Mouse (Mus musculus) lung, postnatal 0 days (tissue): ENCODE data around the gene 1700015G11Rik. TPM values are rescaled to one million over a fixed set of nuclear protein-coding genes. Genes with fewer than 3 reads are reported as not detected.

Experiments
- ATAC-seq: fragments of 200-750 bp; cut with Nextera tagmentation; 2 replicates; pipeline ENCODE4 v1.8.0; 2017; ENCODE audit warnings: moderate library complexity
- DNase-seq: peaks from one replicate; pipeline ENCODE4 v3.0.0-alpha.2; 2016; ENCODE audit warnings: low spot score
- H3K27ac ChIP-seq: fragments of 300-500 bp; sonication (generic); 2 replicates; pipeline ENCODE4 v1.5.1; 2014; ENCODE audit warnings: antibody characterized with exemption, mild to moderate bottlenecking, low read length, mixed read lengths
- H3K27me3 ChIP-seq: fragments of 300-500 bp; sonication (generic); replicated peaks from 2 replicates; pipeline ENCODE4 v1.6.1; 2014; ENCODE audit warnings: low read length, mixed read lengths; ENCODE audit not compliant: insufficient read depth
- H3K36me3 ChIP-seq: fragments of 300-500 bp; sonication (generic); 2 replicates; pipeline ENCODE4 v1.6.1; 2014; ENCODE audit warnings: low read length, mixed read lengths; ENCODE audit not compliant: insufficient read depth
- H3K4me1 ChIP-seq: fragments of 300-500 bp; sonication (generic); 2 replicates; pipeline ENCODE4 v1.6.1; 2014; ENCODE audit warnings: antibody characterized with exemption, low read depth, low read length, mixed read lengths; ENCODE audit not compliant: insufficient read depth
- H3K4me2 ChIP-seq: fragments of 300-500 bp; sonication (generic); replicated peaks from 2 replicates; pipeline ENCODE4 v1.6.1; 2014; ENCODE audit warnings: low read depth, mild to moderate bottlenecking, low read length, moderate library complexity, mixed read lengths
- H3K4me3 ChIP-seq: fragments of 300-500 bp; sonication (generic); 2 replicates; pipeline ENCODE4 v1.5.1; 2014; ENCODE audit warnings: low read depth, low read length
- H3K9ac ChIP-seq: fragments of 300-500 bp; sonication (generic); replicated peaks from 2 replicates; pipeline ENCODE4 v1.6.1; 2014; ENCODE audit warnings: low read depth, mild to moderate bottlenecking
- H3K9me3 ChIP-seq: fragments of 300-500 bp; sonication (generic); 2 replicates; pipeline ENCODE4 v1.6.1; 2016; ENCODE audit warnings: low read length, mixed read lengths
- CTCF ChIP-seq: IDR thresholded peaks from 2 replicates; pipeline ENCODE4 v1.5.1; 2016; ENCODE audit warnings: antibody characterized with exemption, mild to moderate bottlenecking
- EP300 ChIP-seq: IDR thresholded peaks from 2 replicates; pipeline ENCODE4 v1.6.1; 2016; ENCODE audit warnings: antibody characterized with exemption, mild to moderate bottlenecking, control low read depth
- WGBS: fragments of 180-500 bp; shearing (Covaris S2); extraction: QIAGEN DNeasy Blood & Tissue Kit; methylation state at CpG from one replicate; pipeline ENCODE4 v1.1.7; 2014; 5-methylcytosine and 5-hydroxymethylcytosine counted together
- polyA plus RNA-seq: library from polyadenylated mRNA; unstranded; fragments of >200 nt; fragmentation: Nextera tagmentation; extraction: Ambion mirVana; gene quantifications from 2 replicates; pipeline ENCODE4 v1.2.1, GENCODE M21; 2015

Gene 1700015G11Rik
- polyA plus RNA-seq, 1 experiment from 2014 or later, result not detected

DNA sequence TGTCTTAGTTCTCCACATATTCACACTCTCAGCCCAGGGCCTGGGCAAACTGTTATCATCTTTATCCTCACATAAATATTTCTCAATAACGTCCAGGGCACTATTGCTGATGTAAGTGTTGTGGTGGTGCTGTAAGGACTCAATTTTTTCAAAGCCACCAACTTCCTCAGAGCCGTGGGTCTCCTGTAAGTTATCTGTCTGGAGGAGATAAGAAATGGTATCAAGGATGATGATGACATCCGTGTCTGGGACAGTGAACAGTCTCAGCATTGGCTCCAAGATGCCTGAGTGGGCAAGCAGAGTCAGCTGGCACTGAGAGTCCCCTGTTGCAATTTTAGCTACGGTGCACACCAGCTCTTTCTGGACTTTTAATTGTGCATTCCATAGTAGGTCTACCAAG is 6.5 kb upstream of the 1700015G11Rik start:
- DNase-seq, result no peak
- H3K36me3 ChIP-seq, result no peaks in the 10 kb centered on the region
- no peak overlapping the region for H3K27ac ChIP-seq
- 66% methylated on average over 4 of the region's 4 CpGs for WGBS
- no peaks in the 10 kb centered on the region for H3K4me1 ChIP-seq
- H3K4me2 ChIP-seq, result no peak overlapping the region
- no peaks in the 10 kb centered on the region for H3K9me3 ChIP-seq
- no peak overlapping the region for H3K9ac ChIP-seq
- no peak for TF ChIP-seq CTCF
- TF ChIP-seq EP300, result no peak
- H3K4me3 ChIP-seq, result no peak overlapping the region
- no peak for ATAC-seq
- no peaks in the 10 kb centered on the region for H3K27me3 ChIP-seq

DNA sequence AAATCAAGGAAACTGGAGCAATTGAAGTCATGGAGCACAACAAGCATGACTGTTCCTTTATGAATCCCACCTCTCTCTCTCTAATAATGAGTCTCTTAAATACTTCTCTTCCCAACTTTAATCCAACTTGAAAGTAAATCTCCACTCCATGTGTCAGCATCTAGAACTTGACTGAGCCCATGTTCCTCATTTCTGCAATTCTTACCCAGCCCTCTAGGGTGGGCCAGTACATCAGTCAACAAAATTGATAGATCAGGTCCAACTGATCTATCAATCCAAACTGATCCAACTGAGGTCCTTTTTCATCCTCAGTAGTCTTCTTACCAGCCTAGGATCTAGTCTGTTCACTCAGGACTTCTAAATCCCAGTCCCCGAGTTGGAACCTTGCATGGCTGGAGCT is 348 bp downstream of the 1700015G11Rik start:
- Histone ChIP-seq H3K4me3 (no peak overlapping the region), H3K27me3 (no peaks in the 10 kb centered on the region), H3K36me3 (no peaks in the 10 kb centered on the region), H3K9ac (no peak overlapping the region), H3K4me1 (no peaks in the 10 kb centered on the region), H3K4me2 (no peak overlapping the region), H3K9me3 (no peaks in the 10 kb centered on the region), H3K27ac (no peak overlapping the region)
- ATAC-seq (no peak), DNase-seq (no peak)
- TF ChIP-seq CTCF (no peak), EP300 (no peak)
- WGBS, result 76% methylated on average over 1 of the region's 1 CpGs

- DNase-seq (no peak), ATAC-seq (no peak)
- TF ChIP-seq CTCF (no peak), EP300 (no peak)
- no peak overlapping the region for H3K4me2 ChIP-seq
- H3K36me3 ChIP-seq, result no peaks in the 10 kb centered on the region
- no peaks in the 10 kb centered on the region for H3K4me1 ChIP-seq
- H3K27ac ChIP-seq, result no peak overlapping the region
- 64% methylated on average over 7 of the region's 7 CpGs for WGBS
- H3K27me3 ChIP-seq, result no peaks in the 10 kb centered on the region
- no peak overlapping the region for H3K4me3 ChIP-seq
- H3K9me3 ChIP-seq, result no peaks in the 10 kb centered on the region
- no peak overlapping the region for H3K9ac ChIP-seq
Observed at GRCm38 (mm10) chr7:52013457-52013856, 2.1 kb downstream of the 1700015G11Rik start.

- DNase-seq, result no peak
- no peaks in the 10 kb centered on the region; the same call in 1 of the 2 replicates for H3K4me1 ChIP-seq
- no peak for ATAC-seq
- no peak overlapping the region for H3K27ac ChIP-seq
- TF ChIP-seq CTCF (no peak), EP300 (no peak)
- H3K36me3 ChIP-seq, result no peaks in the 10 kb centered on the region
- H3K4me2 ChIP-seq, result no peak overlapping the region
- WGBS, result 65% methylated on average over 2 of the region's 2 CpGs
- H3K27me3 ChIP-seq, result no peaks in the 10 kb centered on the region
- H3K9me3 ChIP-seq, result no peaks in the 10 kb centered on the region
- H3K9ac ChIP-seq, result no peak overlapping the region
- no peak overlapping the region for H3K4me3 ChIP-seq
Observed at GRCm38 (mm10) chr7:52007138-52007537, 8.4 kb downstream of the 1700015G11Rik start.

GRCm38 (mm10) chr7:52006296-52006630 is 9.3 kb downstream of the 1700015G11Rik start:
- WGBS, result 3% methylated on average over 9 of the region's 9 CpGs
- TF ChIP-seq CTCF (no peak), EP300 (no peak)
- ATAC-seq (no peak), DNase-seq (no peak)
- no peaks in the 10 kb centered on the region for H3K36me3 ChIP-seq
- peak overlapping the region; percentile 49; the same call in 1 of the 2 replicates for H3K27ac ChIP-seq
- no peaks in the 10 kb centered on the region for H3K27me3 ChIP-seq
- no peak overlapping the region for H3K9ac ChIP-seq
- H3K4me3 ChIP-seq, result peak overlapping the region; percentile 41
- no peaks in the 10 kb centered on the region; the same call in 1 of the 2 replicates for H3K4me1 ChIP-seq
- H3K4me2 ChIP-seq, result peak overlapping the region; percentile 68
- no peaks in the 10 kb centered on the region for H3K9me3 ChIP-seq

DNA sequence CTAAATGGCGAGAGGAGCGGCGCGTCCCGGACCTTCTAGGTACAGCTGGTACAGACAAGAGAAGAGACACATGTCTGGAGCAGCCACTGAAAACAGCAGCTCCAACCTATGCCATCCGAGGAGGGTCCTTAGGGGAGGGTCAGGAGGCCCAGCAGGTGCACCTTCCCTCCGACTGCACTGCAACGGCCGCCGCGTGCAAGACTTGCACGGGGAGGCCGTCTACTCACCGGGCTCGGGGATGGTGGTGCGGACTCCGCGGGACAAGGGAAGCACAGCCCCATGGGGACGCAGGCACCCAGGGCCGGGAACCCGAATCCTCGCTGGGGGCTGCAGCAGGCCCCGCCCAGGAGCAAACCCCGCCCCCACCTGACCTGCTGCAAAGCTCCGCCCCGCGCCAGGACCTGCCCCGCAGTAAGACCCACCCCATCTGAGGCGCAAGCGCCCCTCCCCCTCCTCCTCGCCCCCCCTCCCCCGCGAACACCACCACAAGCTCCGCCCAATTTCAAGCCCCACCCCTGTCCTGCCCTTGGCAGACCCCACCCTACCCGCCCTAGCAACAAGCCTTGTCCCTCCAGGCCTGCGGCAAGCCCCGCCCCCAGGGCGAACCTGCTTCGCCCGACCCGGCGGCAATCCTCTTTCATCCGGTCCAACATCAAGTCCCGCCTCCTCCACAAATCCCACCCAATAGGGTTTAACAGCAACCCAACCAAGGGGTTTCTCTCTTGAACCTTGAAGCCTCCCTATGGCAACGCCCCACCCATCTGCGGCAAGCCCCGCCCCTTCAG is 9.8 kb downstream of the 1700015G11Rik start, which contains the start of gene Svip:
Gene Svip, minus strand, starts transcription at position 508 of the 785 bp plus-strand sequence.
- H3K27me3 ChIP-seq, result no peaks in the 10 kb centered on the region

More for the DNA sequence above, 9.8 kb downstream of the 1700015G11Rik start, which contains the start of gene Svip:
- TF ChIP-seq EP300 (no peak), CTCF (no peak)
- Histone ChIP-seq H3K4me2 (peak within 1 kb of the TSS; percentile 68), H3K9ac (peak within 1 kb of the TSS; percentile 34), H3K36me3 (no peaks in the 10 kb centered on the region), H3K9me3 (no peaks in the 10 kb centered on the region), H3K4me1 (no peaks in the 10 kb centered on the region; the same call in 1 of the 2 replicates), H3K4me3 (peak within 1 kb of the TSS; percentile 41), H3K27ac (peak within 1 kb of the TSS; percentile 49; the same call in 1 of the 2 replicates)
- DNase-seq (peak; percentile 97), ATAC-seq (peak; percentile 95)
- WGBS, result under 1% methylated on average over 25 of the region's 47 CpGs
